In the genomic region with DNA sequence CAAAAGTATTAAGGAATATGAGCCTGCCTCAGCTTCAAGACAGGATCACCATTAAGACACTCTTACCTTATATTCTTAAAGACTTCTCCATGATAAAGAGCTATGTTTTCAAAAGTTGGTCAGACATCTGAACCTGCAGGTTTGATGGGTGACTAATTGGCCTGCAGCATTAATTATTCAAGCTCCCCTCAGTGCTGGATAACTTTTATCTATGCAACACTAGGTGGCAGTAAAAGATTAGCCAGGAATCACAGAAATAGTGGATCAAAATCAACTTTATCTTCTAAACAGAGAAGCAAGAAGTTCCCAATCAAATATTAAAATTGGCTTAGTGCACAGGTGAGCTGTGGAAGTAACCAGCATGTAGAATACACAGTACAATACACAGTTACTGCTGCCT, we compare ENCODE assay signal across 12 mouse cellular contexts. TPM values are rescaled to one million over a fixed set of nuclear protein-coding genes. Genes with fewer than 3 reads are reported as not detected.
A peak's percentile ranks its signal among the peaks of the same experiment; 100 is the strongest.
DNase-seq lines count a peak whose midpoint lies in the region; ATAC-seq and TF ChIP-seq lines count a peak whose summit lies in the region.
"Had no signal": no experiment of that assay in that cellular context is flagged by ENCODE, and none has a peak within 500 bp of the region (broad histone marks: within the 10 kb centered on the region; RNA-seq: fewer than 3 reads in every experiment).

No protein-coding gene starts in this region.

- ATAC-seq in heart, postnatal 0 days (ENCODE audit: insufficient read depth, low read depth), result no peak
- no peak for ATAC-seq in midbrain, embryonic 14.5 days (ENCODE audit: low FRiP score, low TSS enrichment)
- ATAC-seq in midbrain, embryonic 16.5 days, result no peak

- H3K9ac ChIP-seq in heart, postnatal 0 days (replicated peaks; ENCODE audit: low read depth, low read length), result no peak overlapping the region
- H3K9ac ChIP-seq in midbrain, embryonic 14.5 days (replicated peaks; ENCODE audit: low read length), result no peak overlapping the region
- H3K9ac ChIP-seq in midbrain, embryonic 16.5 days (ENCODE audit: low read depth, low read length), result no peak overlapping the region
- H3K9ac ChIP-seq: midbrain, embryonic 12.5 days had no signal

- no peak overlapping the region for H3K4me2 ChIP-seq in heart, postnatal 0 days (ENCODE audit: low read depth, low read length)
- H3K4me2 ChIP-seq in midbrain, embryonic 14.5 days (ENCODE audit: low read length), result no peak overlapping the region
- no peak overlapping the region for H3K4me2 ChIP-seq in midbrain, embryonic 16.5 days (ENCODE audit: low read length)
- H3K4me2 ChIP-seq: midbrain, embryonic 12.5 days had no signal

- intact Hi-C loops in heart, postnatal 25 days (cut with DNase I), result loop anchor here (2.0 to 5.0 kb wide), 3 partner anchors 67 to 281 kb away; partner anchors contain the start of gene Uxs1

- 0 out of 2 replicates have a peak, but pooled peaks cover 5% of the 10 kb centered on the region for H3K36me3 ChIP-seq in heart, postnatal 0 days (replicated peaks; ENCODE audit: control insufficient read depth, insufficient read depth, low read length)
- peaks cover 58% of the 10 kb centered on the region for H3K36me3 ChIP-seq in midbrain, embryonic 14.5 days (ENCODE audit: control insufficient read depth, insufficient read depth, low read length)
- H3K36me3 ChIP-seq in midbrain, embryonic 16.5 days (ENCODE audit: control insufficient read depth, insufficient read depth, low read length), result peaks cover 15% of the 10 kb centered on the region
- peaks cover 30% of the 10 kb centered on the region for H3K36me3 ChIP-seq in heart, embryonic 10.5 days

- no peak for TF ChIP-seq EP300 in heart, postnatal 0 days (IDR thresholded peaks at IDR 0.05; ENCODE audit: low read depth)

- H3K4me3 ChIP-seq in heart, postnatal 0 days (ENCODE audit: low read depth, low read length), result no peak overlapping the region
- no peak overlapping the region for H3K4me3 ChIP-seq in midbrain, embryonic 14.5 days (replicated peaks; ENCODE audit: low read depth, low read length)
- H3K4me3 ChIP-seq in midbrain, embryonic 16.5 days (ENCODE audit: low read depth, low read length), result no peak overlapping the region
- no peak overlapping the region for H3K4me3 ChIP-seq in heart, embryonic 10.5 days
- H3K4me3 ChIP-seq: midbrain, embryonic 12.5 days had no signal

- H3K27me3 ChIP-seq in heart, postnatal 0 days (ENCODE audit: control insufficient read depth, insufficient read depth, low read length), result no peaks in the 10 kb centered on the region
- H3K27me3 ChIP-seq in midbrain, embryonic 14.5 days (ENCODE audit: control insufficient read depth, insufficient read depth, low read length), result no peaks in the 10 kb centered on the region
- no peaks in the 10 kb centered on the region for H3K27me3 ChIP-seq in midbrain, embryonic 16.5 days (ENCODE audit: control insufficient read depth, insufficient read depth, low read depth, low read length)
- no peaks in the 10 kb centered on the region for H3K27me3 ChIP-seq in heart, embryonic 10.5 days (ENCODE audit: insufficient read depth, poor library complexity, severe bottlenecking)
- H3K27me3 ChIP-seq: midbrain, embryonic 12.5 days had no signal

- H3K27ac ChIP-seq in heart, postnatal 0 days (ENCODE audit: low read depth), result no peak overlapping the region
- no peak overlapping the region for H3K27ac ChIP-seq in midbrain, embryonic 14.5 days (replicated peaks; ENCODE audit: low read depth, low read length)
- H3K27ac ChIP-seq in midbrain, embryonic 16.5 days (ENCODE audit: low read length), result no peak overlapping the region
- no peak overlapping the region for H3K27ac ChIP-seq in heart, embryonic 10.5 days
- H3K27ac ChIP-seq: midbrain, embryonic 12.5 days had no signal

- H3K4me1 ChIP-seq in heart, postnatal 0 days (ENCODE audit: control insufficient read depth, insufficient read depth), result no peaks in the 10 kb centered on the region
- H3K4me1 ChIP-seq in midbrain, embryonic 14.5 days (ENCODE audit: control insufficient read depth, insufficient read depth, low read length), result no peaks in the 10 kb centered on the region
- no peaks in the 10 kb centered on the region for H3K4me1 ChIP-seq in midbrain, embryonic 16.5 days (ENCODE audit: control insufficient read depth, insufficient read depth, low read length)
- no peaks in the 10 kb centered on the region for H3K4me1 ChIP-seq in heart, embryonic 10.5 days
- H3K4me1 ChIP-seq: midbrain, embryonic 12.5 days had no signal

- H3K9me3 ChIP-seq in heart, postnatal 0 days (replicated peaks; ENCODE audit: control insufficient read depth, low read length), result no peaks in the 10 kb centered on the region
- H3K9me3 ChIP-seq in midbrain, embryonic 14.5 days (ENCODE audit: control insufficient read depth, low read length), result no peaks in the 10 kb centered on the region
- no peaks in the 10 kb centered on the region for H3K9me3 ChIP-seq in midbrain, embryonic 16.5 days (replicated peaks; ENCODE audit: control insufficient read depth, low read length, poor library complexity, severe bottlenecking)
- no peaks in the 10 kb centered on the region for H3K9me3 ChIP-seq in heart, embryonic 10.5 days
- H3K9me3 ChIP-seq: midbrain, embryonic 12.5 days had no signal

- TF ChIP-seq CTCF in heart, postnatal 0 days (IDR thresholded peaks at IDR 0.05; ENCODE audit: low read depth), result peak; percentile 64

- DNase-seq in heart, postnatal 0 days (ENCODE audit: low spot score), result peak; percentile 39
- DNase-seq in heart, postnatal 25 days (ENCODE audit: low spot score), result no peak
- DNase-seq in midbrain, embryonic 14.5 days, result peak; percentile 65
- DNase-seq in R1 (ENCODE audit: low read depth, low spot score), result peak; percentile 16
- peak; percentile 38 for DNase-seq in retina, postnatal 1 day
- no peak for DNase-seq in urinary bladder, postnatal 36 days (ENCODE audit: low spot score in 2 of 2)
- DNase-seq in heart, embryonic 10.5 days (ENCODE audit: low spot score), result no peak
- DNase-seq: gastrocnemius, postnatal 10 days; heart, postnatal 36 days had no signal

RNA-seq across cellular contexts. Expression of gene 1500015O10Rik, which starts 29.7 kb away (rescaled TPM):
- total RNA-seq in heart, postnatal 0 days (2014; rRNA removed; ENCODE audit: low replicate concordance), result 6.4 and 15.2 TPM in 2 replicates
- 14.3 and 15.3 TPM in 2 replicates for polyA plus RNA-seq in heart, postnatal 0 days (2015; fragmentation: Nextera tagmentation; extraction: Ambion mirVana)
- 1 to 10 TPM; 2.8 to 4.1 TPM for total RNA-seq in heart, postnatal 25 days (2021)
- 8.2 and 13.5 TPM in 2 replicates for polyA plus RNA-seq in midbrain, embryonic 14.5 days (2014; fragmentation: Nextera tagmentation; extraction: Ambion mirVana)
- 18.9 and 19.0 TPM in 2 replicates for polyA plus RNA-seq in midbrain, embryonic 16.5 days (2015; fragmentation: Nextera tagmentation; extraction: Ambion mirVana)
- 0.44 and 1.6 TPM in 2 replicates for polyA plus RNA-seq in heart, embryonic 10.5 days (2016; fragmentation: Nextera tagmentation; extraction: Ambion mirVana)
- total RNA-seq: liver, adult 2 months had no signal
- polyA plus RNA-seq: liver, adult 2 months had no signal

Comparison
In these comparisons a context has a peak if more than half of its experiments do, and no peak if none do; other contexts are left out.
1. DNase-seq: peak in heart, postnatal 0 days (single experiment), midbrain, embryonic 14.5 days (single experiment), R1 (single experiment) and retina, postnatal 1 day (single experiment); none in heart, postnatal 25 days (single experiment), urinary bladder, postnatal 36 days (0 of 2) and heart, embryonic 10.5 days (single experiment).